Mouse (Mus musculus): ENCODE measurements around the gene Cacna1d.

GRCm38 (mm10) chr14:30256486-30256885 is 234.8 kb downstream of the Cacna1d start:
- TF ChIP-seq CTCF (IDR thresholded peaks at IDR 0.05; ENCODE audit: extremely low read depth, insufficient read depth, insufficient read length, insufficient replicate concordance) (no peak), POLR2A (IDR thresholded peaks at IDR 0.05; ENCODE audit: low read depth, low read length) (no peak)
